Mouse (Mus musculus) neutrophil, adult 83 days (primary cell): Measurements from ENCODE around the gene Zfp273. TPM values are rescaled to one million over a fixed set of nuclear protein-coding genes. Genes with fewer than 3 reads are reported as not detected.

Source experiments
- total RNA-seq, 2 experiments: library from RNA; stranded (reverse); gene quantifications; one replicate each; pipeline ENCODE4 v1.2.4; 2023

Gene Zfp273
- 1 to 10 TPM; 1.6 to 1.8 TPM for total RNA-seq

GRCm38 (mm10) chr13:67813710-67814660, at the start of gene Zfp273:
Zfp273 (plus strand) TSS chr13:67813740.

GRCm38 (mm10) chr13:67779265-67780221, 34.0 kb upstream of the Zfp273 start, which contains the start of gene Zfp493:
Zfp493 (plus strand) TSS chr13:67779693.

DNA sequence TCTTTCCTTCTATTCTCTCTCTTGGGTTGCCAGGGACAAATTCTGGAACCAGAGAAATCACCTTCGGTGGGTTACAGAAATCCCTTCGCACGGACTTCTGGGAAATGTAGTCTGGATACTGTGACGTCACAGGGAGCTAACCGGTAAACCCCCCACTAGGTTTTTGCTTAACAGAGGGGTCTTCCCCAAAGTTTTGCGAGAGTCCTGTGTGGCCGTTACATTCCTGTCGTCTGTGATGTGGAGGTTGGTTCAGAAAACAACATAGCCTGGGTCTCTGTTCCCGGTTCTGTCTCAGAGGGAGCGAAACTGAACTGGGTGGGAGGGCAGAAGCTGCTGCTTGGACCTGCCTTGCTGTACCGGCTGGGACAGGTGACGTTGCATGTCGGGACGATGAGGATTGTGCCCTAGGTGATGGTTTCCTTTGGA, 17.4 kb downstream of the Zfp273 start, which contains the start of gene Gm10037:
Gm10037 (plus strand) TSS at position 196 of the 426 bp plus-strand sequence.

GRCm38 (mm10) chr13:67863026-67863425, 49.5 kb downstream of the Zfp273 start, which contains the start of gene BC048507:
BC048507 (plus strand) TSS chr13:67863326.

Other genes starting within 250 kb of the Zfp273 start
- 1 to 10 TPM; 8.9 to 9.8 TPM for gene Zfp729b, start 204.0 kb upstream of the Zfp273 start, total RNA-seq
- gene Gm49345, start 176.0 kb upstream of the Zfp273 start, total RNA-seq: under 1 TPM; 0.39 to 0.42 TPM
- 10 to 100 TPM in 1 of 2 experiments, 1 to 10 TPM in 1; 9.4 to 11.5 TPM for gene Zfp729a, start 175.9 kb upstream of the Zfp273 start, total RNA-seq
- gene Zfp738, start 126.7 kb upstream of the Zfp273 start, total RNA-seq: 1 to 10 TPM; 5.5 to 6.5 TPM
- 1 to 10 TPM; 6.5 to 6.6 TPM for gene Zfp65, start 84.6 kb upstream of the Zfp273 start, total RNA-seq
- gene Zfp85, start 58.5 kb upstream of the Zfp273 start, total RNA-seq: 1 to 10 TPM; 1.4 to 2.3 TPM
- gene Zfp493, start 34.0 kb upstream of the Zfp273 start, total RNA-seq: under 1 TPM; 0.31 to 0.35 TPM
- 1 to 10 TPM in 1 of 2 experiments, not detected in 1; 1.0 TPM for gene Gm10037, start 17.4 kb downstream of the Zfp273 start, total RNA-seq
- gene BC048507, start 49.6 kb downstream of the Zfp273 start, total RNA-seq: not detected